Mouse (Mus musculus) bone marrow macrophage, adult 2 months (primary cell): ENCODE data around the gene Orm3. TPM values are rescaled to one million over a fixed set of nuclear protein-coding genes. Genes with fewer than 3 reads are reported as not detected.
"Not testable (repeated sequence)": the region's sequence is repeated elsewhere in the genome, so short reads cannot be mapped to it uniquely, and the experiment has no call there.

Experiments used
- H3K27ac ChIP-seq: 2 replicates; pipeline ENCODE4 v1.5.1; 2012; ENCODE audit warnings: low read depth, low read length; ENCODE audit not compliant: insufficient read depth
- H3K4me1 ChIP-seq: 2 replicates; pipeline ENCODE4 v1.6.1; 2012; ENCODE audit warnings: low read length; ENCODE audit not compliant: control insufficient read depth, insufficient read depth
- H3K4me3 ChIP-seq: 2 replicates; pipeline ENCODE4 v1.5.1; 2012; ENCODE audit warnings: mild to moderate bottlenecking, low read length, moderate library complexity; ENCODE audit not compliant: insufficient read depth
- CTCF ChIP-seq: IDR thresholded peaks from 2 replicates; pipeline ENCODE4 v1.5.1; 2012; ENCODE audit warnings: low read depth, mild to moderate bottlenecking, low read length, moderate library complexity
- POLR2A ChIP-seq: IDR thresholded peaks from 2 replicates; pipeline ENCODE4 v1.6.1; 2012; ENCODE audit warnings: mild to moderate bottlenecking, low read depth, low read length, borderline replicate concordance
- polyA plus RNA-seq: library from polyadenylated mRNA; stranded (reverse); fragments of >200 nt; gene quantifications from 2 replicates; pipeline ENCODE4 v1.2.4, GENCODE M21; 2012; ENCODE audit not compliant: missing spikeins, insufficient read depth, insufficient read length

The Orm3 gene
- not detected in 2 replicates for polyA plus RNA-seq

GRCm38 (mm10) chr4:63355877-63356665 lies at the start of gene Orm3:
Gene Orm3, plus strand, starts transcription at chr4:63356162.
- Histone ChIP-seq H3K4me1 (peaks cover 45% of the 10 kb centered on the region), H3K4me3 (no peak within 1 kb of the TSS), H3K27ac (no peak within 1 kb of the TSS)
- no peak for TF ChIP-seq CTCF
- TF ChIP-seq POLR2A: no peak

GRCm38 (mm10) chr4:63307175-63308062 lies 48.5 kb upstream of the Orm3 start:
- Histone ChIP-seq H3K4me1 (no peaks in the 10 kb centered on the region; the same call in 1 of the 2 replicates), H3K27ac (no peak overlapping the region), H3K4me3 (no peak overlapping the region)
- TF ChIP-seq POLR2A (no peak), CTCF (peak; percentile 77)

GRCm38 (mm10) chr4:63308316-63308715 lies 47.6 kb upstream of the Orm3 start:
- TF ChIP-seq CTCF: no peak
- no peak for TF ChIP-seq POLR2A
- no peak overlapping the region for H3K27ac ChIP-seq
- H3K4me3 ChIP-seq: no peak overlapping the region
- H3K4me1 ChIP-seq: no peaks in the 10 kb centered on the region; the same call in 1 of the 2 replicates

GRCm38 (mm10) chr4:63310247-63310855 lies 45.6 kb upstream of the Orm3 start:
- no peak overlapping the region for H3K27ac ChIP-seq
- H3K4me3 ChIP-seq: no peak overlapping the region
- TF ChIP-seq CTCF (no peak), POLR2A (no peak)
- no peaks in the 10 kb centered on the region; the same call in 1 of the 2 replicates for H3K4me1 ChIP-seq

- no peak overlapping the region for H3K27ac ChIP-seq
- peaks cover 9% of the 10 kb centered on the region for H3K4me1 ChIP-seq
- H3K4me3 ChIP-seq: no peak overlapping the region
- no peak for TF ChIP-seq CTCF
- TF ChIP-seq POLR2A: no peak
These were observed 44.5 kb upstream of the Orm3 start for GRCm38 (mm10) chr4:63311426-63311825.

GRCm38 (mm10) chr4:63314063-63314462 lies 41.9 kb upstream of the Orm3 start:
- Histone ChIP-seq H3K4me3 (no peak overlapping the region), H3K4me1 (peaks cover 13% of the 10 kb centered on the region), H3K27ac (no peak overlapping the region)
- TF ChIP-seq CTCF (no peak), POLR2A (no peak)

- peaks cover 13% of the 10 kb centered on the region for H3K4me1 ChIP-seq
- no peak overlapping the region for H3K27ac ChIP-seq
- no peak for TF ChIP-seq CTCF
- TF ChIP-seq POLR2A: no peak
- no peak overlapping the region for H3K4me3 ChIP-seq
These were observed 39.8 kb upstream of the Orm3 start for GRCm38 (mm10) chr4:63316076-63316746.

GRCm38 (mm10) chr4:63319566-63319965 lies 36.4 kb upstream of the Orm3 start:
- not testable (repeated sequence) for H3K4me3 ChIP-seq, H3K27ac ChIP-seq
- H3K4me1 ChIP-seq: peaks cover 19% of the 10 kb centered on the region
- 0 out of 2 replicates have a peak, but pooled peaks have one; percentile 14 for TF ChIP-seq CTCF

GRCm38 (mm10) chr4:63323275-63323815 lies 32.6 kb upstream of the Orm3 start:
- Histone ChIP-seq H3K4me1 (peaks cover 6% of the 10 kb centered on the region), H3K4me3 (no peak overlapping the region), H3K27ac (no peak overlapping the region)
- TF ChIP-seq POLR2A (no peak), CTCF (no peak)
